Mouse (Mus musculus): ENCODE data around the gene Vmn2r34. TPM values are rescaled to one million over a fixed set of nuclear protein-coding genes. Genes with fewer than 3 reads are reported as not detected.
"Not testable (repeated sequence)": the region's sequence is repeated elsewhere in the genome, so short reads cannot be mapped to it uniquely, and the experiment has no call there.

The Vmn2r34 gene
- not detected in 2 replicates for polyA plus RNA-seq (2014; fragmentation: Nextera tagmentation; extraction: Ambion mirVana)

DNA sequence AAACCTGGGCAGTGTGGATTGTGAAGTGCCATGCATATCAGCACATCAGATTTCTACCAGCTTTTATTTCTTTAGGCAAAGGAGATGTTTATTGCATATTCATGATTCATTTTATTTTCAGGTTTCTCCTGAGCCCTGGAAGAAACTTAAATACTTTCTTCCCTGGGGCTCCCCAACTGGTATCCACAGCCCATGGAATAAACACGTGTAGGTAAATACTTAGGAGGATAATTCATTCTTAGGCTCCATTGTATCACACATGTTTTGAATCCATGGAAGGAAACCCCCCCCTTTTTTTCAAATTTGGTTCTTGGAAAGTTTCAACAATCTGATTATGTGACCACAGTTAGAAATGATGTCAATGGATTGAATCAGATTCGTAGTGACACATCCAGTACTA lies at the start of gene Vmn2r34:
Vmn2r34 (minus strand) TSS at position 101 of the 400 bp plus-strand sequence.
- H3K4me1 ChIP-seq (ENCODE audit: control insufficient read depth, insufficient read depth, low read length); H3K4me2 ChIP-seq (ENCODE audit: low read depth, low read length); H3K9ac ChIP-seq (replicated peaks; ENCODE audit: low read length); ATAC-seq (replicated peaks; ENCODE audit: insufficient number of reproducible peaks, low FRiP score, low TSS enrichment, low read depth); H3K27ac ChIP-seq (replicated peaks; ENCODE audit: low read depth, low read length); H3K9me3 ChIP-seq (replicated peaks; ENCODE audit: control insufficient read depth, low read length); DNase-seq (ENCODE audit: low spot score); H3K27me3 ChIP-seq (ENCODE audit: control insufficient read depth, insufficient read depth, low read length); H3K36me3 ChIP-seq (replicated peaks; ENCODE audit: control insufficient read depth, insufficient read depth, low read depth, low read length); H3K4me3 ChIP-seq (ENCODE audit: low read depth, low read length): not testable (repeated sequence)
- WGBS: no CpG with 5 or more reads among the region's 2 CpGs

- not testable (repeated sequence) for H3K4me1 ChIP-seq (ENCODE audit: control insufficient read depth, insufficient read depth, low read length); H3K27me3 ChIP-seq (ENCODE audit: control insufficient read depth, insufficient read depth, low read length); ATAC-seq (replicated peaks; ENCODE audit: insufficient number of reproducible peaks, low FRiP score, low TSS enrichment, low read depth); H3K27ac ChIP-seq (replicated peaks; ENCODE audit: low read depth, low read length); H3K4me2 ChIP-seq (ENCODE audit: low read depth, low read length); H3K36me3 ChIP-seq (replicated peaks; ENCODE audit: control insufficient read depth, insufficient read depth, low read depth, low read length); H3K4me3 ChIP-seq (ENCODE audit: low read depth, low read length); DNase-seq (ENCODE audit: low spot score); H3K9ac ChIP-seq (replicated peaks; ENCODE audit: low read length); H3K9me3 ChIP-seq (replicated peaks; ENCODE audit: control insufficient read depth, low read length)
- WGBS: 82% methylated on average over 2 of the region's 2 CpGs
These were observed 15.3 kb downstream of the Vmn2r34 start for GRCm38 (mm10) chr7:7674032-7674431.

Other genes starting within 250 kb of the Vmn2r34 start
- not detected in 2 replicates for gene Vmn2r32, start 209.5 kb downstream of the Vmn2r34 start, polyA plus RNA-seq (2014; fragmentation: Nextera tagmentation; extraction: Ambion mirVana)
- gene Vmn2r33, start 122.7 kb downstream of the Vmn2r34 start, polyA plus RNA-seq (2014; fragmentation: Nextera tagmentation; extraction: Ambion mirVana): not detected in 2 replicates
- not detected in 2 replicates for gene Vmn2r35, start 130.4 kb upstream of the Vmn2r34 start, polyA plus RNA-seq (2014; fragmentation: Nextera tagmentation; extraction: Ambion mirVana)
- gene Vmn2r36, start 213.0 kb upstream of the Vmn2r34 start, polyA plus RNA-seq (2014; fragmentation: Nextera tagmentation; extraction: Ambion mirVana): not detected in 2 replicates

Measured in embryonic facial prominence, embryonic 11.5 days (tissue).